Mouse (Mus musculus) forelimb bud, embryonic 11.5 days (tissue): Measurements from ENCODE around the gene Wdr48.

ENCODE experiments used
- DNase-seq: peaks from one replicate; pipeline ENCODE4 v3.0.0-alpha.2; 2012; ENCODE audit warnings: low read depth, low spot score

The Wdr48 gene

GRCm38 (mm10) chr9:119969811-119970210 is 75.1 kb downstream of the Wdr48 start:
- no peak for DNase-seq

DNA sequence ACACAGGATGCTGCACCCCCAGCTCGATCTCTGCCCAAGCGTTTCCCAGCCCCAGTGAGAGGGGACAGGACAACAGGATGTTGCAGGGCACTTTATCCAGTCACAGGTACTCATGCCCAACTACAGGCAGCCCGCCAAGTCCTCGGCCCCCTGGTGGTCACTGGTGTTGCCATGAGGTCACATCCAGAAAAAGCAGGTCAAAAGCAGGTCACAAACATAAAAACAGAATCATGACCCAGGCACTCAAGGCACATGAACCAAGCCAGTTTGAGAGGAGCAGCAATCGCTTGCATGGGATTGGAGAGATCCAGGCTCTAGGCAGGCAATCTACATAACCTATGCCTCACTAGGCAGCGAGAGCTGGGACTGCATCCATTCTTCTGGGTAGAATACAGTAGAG is 75.5 kb downstream of the Wdr48 start:
- no peak for DNase-seq

GRCm38 (mm10) chr9:119970763-119971656 is 76.3 kb downstream of the Wdr48 start:
- DNase-seq, result no peak

GRCm38 (mm10) chr9:119972166-119972565 is 77.5 kb downstream of the Wdr48 start:
- DNase-seq, result no peak

- no peak for DNase-seq
Observed at GRCm38 (mm10) chr9:119972582-119972981, 77.9 kb downstream of the Wdr48 start.

- DNase-seq, result no peak
Observed at GRCm38 (mm10) chr9:119973281-119973680, 78.6 kb downstream of the Wdr48 start.

GRCm38 (mm10) chr9:119973869-119974520 is 79.3 kb downstream of the Wdr48 start:
- DNase-seq, result no peak

GRCm38 (mm10) chr9:119974609-119975008 is 79.9 kb downstream of the Wdr48 start:
- no peak for DNase-seq

- no peak for DNase-seq
Observed at GRCm38 (mm10) chr9:119975286-119975685, 80.6 kb downstream of the Wdr48 start.
